Mouse (Mus musculus) NIH3T3 (cell line): ENCODE results near the gene Fbxo46.
A peak's percentile ranks its signal among the peaks of the same experiment; 100 is the strongest.
"Not testable (repeated sequence)": the region's sequence is repeated elsewhere in the genome, so short reads cannot be mapped to it uniquely, and the experiment has no call there.

ENCODE experiments used
- DNase-seq: peaks from one replicate; pipeline ENCODE4 v3.0.0-alpha.2; 2012; ENCODE audit warnings: low read depth

The Fbxo46 gene

GRCm38 (mm10) chr7:19119631-19120429 lies at the start of gene Fbxo46:
Gene Fbxo46 (plus strand): TSS chr7:19119859.
- peak; percentile 97 for DNase-seq

DNA sequence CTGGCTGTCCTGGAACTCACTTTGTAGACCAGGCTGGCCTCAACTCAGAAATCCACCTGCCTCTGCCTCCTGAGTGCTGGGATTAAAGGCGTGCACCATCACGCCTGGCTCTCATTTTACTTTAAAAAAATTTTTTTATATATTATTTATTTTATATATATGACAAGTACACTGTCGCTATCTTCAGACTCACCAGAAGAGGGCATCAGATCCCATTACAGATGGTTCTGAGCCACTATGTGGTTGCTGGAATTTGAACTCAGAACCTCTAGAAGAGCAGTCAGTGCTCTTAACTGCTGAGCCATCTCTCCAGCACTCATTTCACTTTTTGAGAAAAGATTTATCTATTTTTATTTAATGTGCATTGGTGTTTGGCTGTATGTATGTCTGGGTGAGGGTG lies 48.6 kb upstream of the Fbxo46 start:
- not testable (repeated sequence) for DNase-seq

GRCm38 (mm10) chr7:19073504-19073903 lies 46.2 kb upstream of the Fbxo46 start:
- DNase-seq = peak; percentile 50

GRCm38 (mm10) chr7:19074494-19074893 lies 45.2 kb upstream of the Fbxo46 start:
- DNase-seq = no peak

GRCm38 (mm10) chr7:19075231-19075630 lies 44.4 kb upstream of the Fbxo46 start:
- no peak for DNase-seq

GRCm38 (mm10) chr7:19075723-19076585 lies 43.7 kb upstream of the Fbxo46 start, which contains the start of gene Dmwd:
Gene Dmwd (plus strand): TSS chr7:19076227.
- DNase-seq = peak; percentile 98

GRCm38 (mm10) chr7:19076586-19076991 lies 43.1 kb upstream of the Fbxo46 start:
- peak; percentile 34 for DNase-seq

DNA sequence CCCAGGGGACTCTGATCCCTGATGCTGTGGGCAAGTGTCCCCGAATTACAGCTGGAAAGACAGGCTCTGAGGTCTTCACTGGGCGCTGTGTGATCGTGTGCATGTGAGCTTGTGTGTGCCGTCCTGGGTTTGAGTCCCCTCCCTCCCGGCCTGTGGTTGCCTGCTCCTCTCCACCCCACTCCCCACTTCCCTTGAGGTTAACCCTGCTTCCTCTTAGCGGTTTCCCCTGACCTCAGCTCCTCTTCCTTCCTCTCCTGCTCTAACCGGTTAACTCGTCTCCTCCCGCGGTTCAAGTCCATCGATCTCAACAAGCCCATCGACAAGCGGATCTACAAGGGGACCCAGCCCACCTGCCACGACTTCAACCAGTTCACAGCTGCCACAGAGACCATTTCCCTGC lies 41.9 kb upstream of the Fbxo46 start:
- DNase-seq = no peak

- no peak for DNase-seq
These were observed 40.9 kb upstream of the Fbxo46 start for GRCm38 (mm10) chr7:19078732-19079131.

DNA sequence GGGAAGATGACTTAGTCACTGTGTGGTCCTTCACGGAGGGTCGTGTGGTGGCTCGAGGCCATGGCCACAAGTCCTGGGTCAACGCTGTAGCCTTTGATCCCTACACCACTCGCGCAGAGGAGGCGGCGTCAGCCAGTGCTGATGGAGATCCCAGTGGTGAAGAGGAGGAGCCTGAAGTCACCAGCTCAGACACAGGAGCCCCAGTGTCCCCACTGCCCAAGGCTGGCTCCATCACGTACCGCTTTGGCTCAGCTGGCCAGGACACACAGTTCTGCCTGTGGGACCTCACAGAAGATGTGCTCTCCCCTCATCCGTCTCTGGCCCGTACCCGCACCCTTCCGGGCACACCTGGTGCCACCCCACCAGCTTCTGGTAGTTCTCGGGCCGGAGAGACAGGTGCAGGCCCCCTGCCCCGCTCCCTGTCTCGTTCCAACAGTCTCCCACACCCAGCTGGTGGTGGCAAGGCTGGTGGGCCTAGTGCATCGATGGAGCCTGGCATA lies 39.2 kb upstream of the Fbxo46 start:
- no peak for DNase-seq

- DNase-seq = no peak
These were observed 37.5 kb upstream of the Fbxo46 start for GRCm38 (mm10) chr7:19082171-19082570.

- DNase-seq = peak; percentile 60
These were observed 36.6 kb upstream of the Fbxo46 start for GRCm38 (mm10) chr7:19083096-19083495.

DNA sequence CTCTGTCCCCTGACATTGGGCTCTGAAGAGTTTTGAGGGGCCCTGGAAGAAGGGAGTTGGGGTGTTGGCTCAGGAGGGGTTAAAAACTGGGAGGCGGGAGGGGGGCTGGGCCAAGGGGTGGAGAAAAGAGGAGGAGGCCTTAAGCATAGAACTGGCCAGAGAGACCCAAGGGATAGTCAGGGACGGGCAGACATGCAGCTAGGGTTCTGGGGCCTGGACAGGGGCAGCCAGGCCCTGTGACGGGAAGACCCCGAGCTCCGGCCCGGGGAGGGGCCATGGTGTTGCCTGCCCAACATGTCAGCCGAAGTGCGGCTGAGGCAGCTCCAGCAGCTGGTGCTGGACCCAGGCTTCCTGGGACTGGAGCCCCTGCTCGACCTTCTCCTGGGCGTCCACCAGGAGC lies 36.0 kb upstream of the Fbxo46 start, which contains the start of gene Dmpk:
Gene Dmpk (plus strand): TSS at position 149 of the 400 bp plus-strand sequence.
- DNase-seq = peak; percentile 42

DNA sequence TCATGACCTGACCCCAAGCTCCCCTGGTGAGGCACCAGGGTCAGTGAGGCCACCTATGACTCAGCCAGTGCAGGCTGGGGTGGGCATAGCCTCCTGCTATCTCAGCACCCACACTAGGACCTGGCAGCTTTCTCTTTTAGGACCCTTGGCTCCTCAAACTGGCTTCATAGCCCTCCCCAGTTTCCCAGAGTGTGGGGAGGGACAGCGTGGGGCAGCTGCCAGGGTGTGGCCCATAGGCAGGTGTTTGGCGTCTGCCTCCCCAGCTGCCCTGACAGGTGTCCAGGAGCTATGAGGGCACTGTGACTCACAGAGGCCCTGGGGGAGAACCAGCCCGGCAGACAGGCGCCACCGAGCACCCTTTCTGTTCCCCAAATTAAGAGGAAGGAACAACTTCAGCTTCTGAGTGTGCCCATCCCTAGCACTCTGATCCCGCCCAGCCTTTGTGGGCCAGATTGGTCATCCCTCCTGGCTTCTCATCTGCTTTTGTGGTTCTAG lies 35.3 kb upstream of the Fbxo46 start:
- peak; percentile 28 for DNase-seq

- peak; percentile 19 for DNase-seq
These were observed 34.7 kb upstream of the Fbxo46 start for GRCm38 (mm10) chr7:19084921-19085473.

GRCm38 (mm10) chr7:19085495-19085894 lies 34.2 kb upstream of the Fbxo46 start:
- DNase-seq = no peak

GRCm38 (mm10) chr7:19086042-19086441 lies 33.6 kb upstream of the Fbxo46 start:
- DNase-seq = peak; percentile 74

GRCm38 (mm10) chr7:19086760-19087159 lies 32.9 kb upstream of the Fbxo46 start:
- no peak for DNase-seq

- peak; percentile 80 for DNase-seq
These were observed 30.8 kb upstream of the Fbxo46 start for GRCm38 (mm10) chr7:19088813-19089212.

DNA sequence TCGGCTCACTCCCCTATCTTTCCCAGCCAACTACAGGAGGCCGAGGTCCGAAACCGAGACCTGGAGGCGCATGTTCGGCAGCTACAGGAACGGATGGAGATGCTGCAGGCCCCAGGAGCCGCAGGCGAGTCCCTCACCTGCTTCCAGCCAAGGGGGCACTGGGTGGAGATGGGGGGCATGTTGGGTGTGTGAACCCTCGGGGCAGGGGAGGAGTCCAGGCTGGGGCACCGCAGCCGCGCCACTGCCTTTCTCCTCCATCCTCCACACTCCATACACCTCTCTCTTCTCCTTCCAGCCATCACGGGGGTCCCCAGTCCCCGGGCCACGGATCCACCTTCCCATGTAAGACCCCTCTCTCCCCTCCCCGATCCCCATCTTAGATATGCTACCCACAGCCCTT lies 27.7 kb upstream of the Fbxo46 start:
- DNase-seq = no peak

- peak; percentile 47 for DNase-seq
These were observed 27.1 kb upstream of the Fbxo46 start for GRCm38 (mm10) chr7:19092381-19093173.
